Comparison of ENCODE assay signal across 1 mouse cellular context in genomic region chr3:107758638-107759037, GRCm38 (mm10).
TF ChIP-seq lines count a peak whose summit lies in the region.

No protein-coding gene starts in this region.

TF ChIP-seq in CH12.LX, 34 proteins besides CTCF, POLR2A, EP300 and RAD21 (continued from another document):
- TF ChIP-seq ELF1 (IDR thresholded peaks at IDR 0.05; ENCODE audit: low read depth, low read length): no peak
TF ChIP-seq in CH12.LX: peak in this region for 0.
